Mouse (Mus musculus) forebrain, embryonic 13.5 days (tissue): ENCODE results near the gene Myl3. TPM values are rescaled to one million over a fixed set of nuclear protein-coding genes. Genes with fewer than 3 reads are reported as not detected.

Source experiments
- ATAC-seq: fragments of 200-750 bp; cut with Nextera tagmentation; 2 replicates; pipeline ENCODE4 v1.8.0; 2017
- H3K27ac ChIP-seq: fragments of 300-500 bp; sonication (generic); 2 replicates; pipeline ENCODE4 v1.5.1; 2015; ENCODE audit warnings: inconsistent platforms, mild to moderate bottlenecking, moderate library complexity
- H3K27me3 ChIP-seq: fragments of 300-500 bp; sonication (generic); 2 replicates; pipeline ENCODE4 v1.6.1; 2015; ENCODE audit warnings: mild to moderate bottlenecking, inconsistent platforms
- H3K36me3 ChIP-seq: fragments of 300-500 bp; sonication (generic); 2 replicates; pipeline ENCODE4 v1.6.1; 2015; ENCODE audit warnings: mild to moderate bottlenecking, inconsistent platforms; ENCODE audit not compliant: poor library complexity, severe bottlenecking
- H3K4me1 ChIP-seq: fragments of 300-500 bp; sonication (generic); 2 replicates; pipeline ENCODE4 v1.6.1; 2015; ENCODE audit warnings: inconsistent platforms
- H3K4me2 ChIP-seq: fragments of 300-500 bp; sonication (generic); 2 replicates; pipeline ENCODE4 v1.6.1; 2015; ENCODE audit warnings: inconsistent platforms, mild to moderate bottlenecking, moderate library complexity
- H3K4me3 ChIP-seq: fragments of 300-500 bp; sonication (generic); 2 replicates; pipeline ENCODE4 v1.5.1; 2015; ENCODE audit warnings: mild to moderate bottlenecking, inconsistent platforms
- H3K9ac ChIP-seq: fragments of 300-500 bp; sonication (generic); 2 replicates; pipeline ENCODE4 v1.6.1; 2015; ENCODE audit warnings: mild to moderate bottlenecking, inconsistent platforms
- H3K9me3 ChIP-seq: fragments of 300-500 bp; sonication (generic); replicated peaks from 2 replicates; pipeline ENCODE4 v1.6.1; 2016; ENCODE audit warnings: inconsistent platforms
- WGBS: fragments of 180-500 bp; shearing (Covaris S2); methylation state at CpG from one replicate; pipeline ENCODE4 v1.1.7; 2015; 5-methylcytosine and 5-hydroxymethylcytosine counted together
- polyA plus RNA-seq: library from polyadenylated mRNA; unstranded; fragments of >200 nt; fragmentation: Nextera tagmentation; extraction: Ambion mirVana; gene quantifications from 2 replicates; pipeline ENCODE4 v1.2.1, GENCODE M21; 2015

Gene Myl3
- polyA plus RNA-seq, 1 experiment from 2014 or later = 0.40 TPM

- ATAC-seq = no peak
- WGBS = 78% methylated on average over 10 of the region's 10 CpGs
- no peak overlapping the region for H3K9ac ChIP-seq
- no peak overlapping the region for H3K27ac ChIP-seq
- H3K9me3 ChIP-seq = no peaks in the 10 kb centered on the region
- H3K36me3 ChIP-seq = no peaks in the 10 kb centered on the region
- no peak overlapping the region for H3K4me3 ChIP-seq
- no peak overlapping the region for H3K4me2 ChIP-seq
- peaks cover 1% of the 10 kb centered on the region; the same call in 1 of the 2 replicates for H3K4me1 ChIP-seq
- H3K27me3 ChIP-seq = peaks cover 7% of the 10 kb centered on the region
Measured at GRCm38 (mm10) chr9:110775269-110776022, 33.8 kb downstream of the Myl3 start.

- ATAC-seq = no peak
- Histone ChIP-seq H3K4me1 (peaks cover 8% of the 10 kb centered on the region; the same call in 1 of the 2 replicates), H3K36me3 (no peaks in the 10 kb centered on the region)
Measured at GRCm38 (mm10) chr9:110778100-110778499, 36.4 kb downstream of the Myl3 start.

GRCm38 (mm10) chr9:110778559-110778958, 36.9 kb downstream of the Myl3 start:
- Histone ChIP-seq H3K36me3 (no peaks in the 10 kb centered on the region), H3K4me1 (peaks cover 8% of the 10 kb centered on the region; the same call in 1 of the 2 replicates), H3K4me3 (no peak overlapping the region), H3K27me3 (peaks cover 9% of the 10 kb centered on the region), H3K9ac (no peak overlapping the region), H3K4me2 (no peak overlapping the region), H3K9me3 (no peaks in the 10 kb centered on the region), H3K27ac (no peak overlapping the region)
- ATAC-seq = no peak
- WGBS = 82% methylated on average over 7 of the region's 7 CpGs

More at GRCm38 (mm10) chr9:110778100-110778499, 36.4 kb downstream of the Myl3 start:
- H3K9ac ChIP-seq = no peak overlapping the region
- peaks cover 9% of the 10 kb centered on the region for H3K27me3 ChIP-seq
- no peak overlapping the region for H3K4me3 ChIP-seq
- 85% methylated on average over 1 of the region's 1 CpGs for WGBS
- no peak overlapping the region for H3K4me2 ChIP-seq
- H3K9me3 ChIP-seq = no peaks in the 10 kb centered on the region
- no peak overlapping the region for H3K27ac ChIP-seq

- H3K9ac ChIP-seq = no peak overlapping the region
- 63% methylated on average over 5 of the region's 5 CpGs for WGBS
- no peak overlapping the region for H3K4me2 ChIP-seq
- no peak overlapping the region for H3K4me3 ChIP-seq
- no peak for ATAC-seq
- peaks cover 9% of the 10 kb centered on the region for H3K27me3 ChIP-seq
- H3K4me1 ChIP-seq = peaks cover 8% of the 10 kb centered on the region; the same call in 1 of the 2 replicates
- H3K36me3 ChIP-seq = no peaks in the 10 kb centered on the region
- no peaks in the 10 kb centered on the region for H3K9me3 ChIP-seq
- no peak overlapping the region for H3K27ac ChIP-seq
Measured at GRCm38 (mm10) chr9:110779242-110779913, 37.7 kb downstream of the Myl3 start.

GRCm38 (mm10) chr9:110781256-110781721, 39.6 kb downstream of the Myl3 start:
- no peaks in the 10 kb centered on the region for H3K36me3 ChIP-seq
- peak; percentile 97 for ATAC-seq
- peak overlapping the region; percentile 74 for H3K9ac ChIP-seq
- H3K9me3 ChIP-seq = no peaks in the 10 kb centered on the region
- H3K27me3 ChIP-seq = peaks cover 9% of the 10 kb centered on the region
- H3K4me3 ChIP-seq = peak overlapping the region; percentile 46
- peak overlapping the region; percentile 51; the same call in 1 of the 2 replicates for H3K27ac ChIP-seq
- WGBS = under 1% methylated on average over 43 of the region's 43 CpGs
- H3K4me2 ChIP-seq = peak overlapping the region; percentile 70
- H3K4me1 ChIP-seq = peaks cover 8% of the 10 kb centered on the region; the same call in 1 of the 2 replicates

GRCm38 (mm10) chr9:110781731-110782130, 40.1 kb downstream of the Myl3 start:
- Histone ChIP-seq H3K4me3 (peak overlapping the region; percentile 46), H3K27me3 (peaks cover 9% of the 10 kb centered on the region), H3K9me3 (no peaks in the 10 kb centered on the region), H3K36me3 (no peaks in the 10 kb centered on the region), H3K9ac (peak overlapping the region; percentile 74), H3K4me2 (peak overlapping the region; percentile 70), H3K27ac (peak overlapping the region; percentile 51; the same call in 1 of the 2 replicates), H3K4me1 (peaks cover 8% of the 10 kb centered on the region; the same call in 1 of the 2 replicates)
- peak; percentile 59 for ATAC-seq
- under 1% methylated on average over 23 of the region's 23 CpGs for WGBS

GRCm38 (mm10) chr9:110783611-110784010, 42.0 kb downstream of the Myl3 start:
- Histone ChIP-seq H3K27ac (no peak overlapping the region), H3K36me3 (no peaks in the 10 kb centered on the region), H3K9ac (no peak overlapping the region), H3K27me3 (peaks cover 9% of the 10 kb centered on the region), H3K9me3 (no peaks in the 10 kb centered on the region), H3K4me1 (peaks cover 8% of the 10 kb centered on the region; the same call in 1 of the 2 replicates), H3K4me2 (no peak overlapping the region), H3K4me3 (no peak overlapping the region)
- no peak for ATAC-seq
- 62% methylated on average over 1 of the region's 1 CpGs for WGBS

- Histone ChIP-seq H3K4me1 (no peaks in the 10 kb centered on the region), H3K4me3 (no peak overlapping the region), H3K27ac (no peak overlapping the region), H3K27me3 (no peaks in the 10 kb centered on the region), H3K4me2 (no peak overlapping the region), H3K36me3 (no peaks in the 10 kb centered on the region), H3K9me3 (no peaks in the 10 kb centered on the region), H3K9ac (no peak overlapping the region)
- 91% methylated on average over 3 of the region's 3 CpGs for WGBS
- no peak for ATAC-seq
Measured at GRCm38 (mm10) chr9:110788169-110788568, 46.5 kb downstream of the Myl3 start.

- H3K9ac ChIP-seq = no peak overlapping the region
- H3K9me3 ChIP-seq = no peaks in the 10 kb centered on the region
- H3K27me3 ChIP-seq = no peaks in the 10 kb centered on the region
- WGBS = 77% methylated on average over 4 of the region's 4 CpGs
- no peak overlapping the region for H3K27ac ChIP-seq
- H3K4me2 ChIP-seq = no peak overlapping the region
- H3K36me3 ChIP-seq = no peaks in the 10 kb centered on the region
- no peak for ATAC-seq
- no peaks in the 10 kb centered on the region for H3K4me1 ChIP-seq
- no peak overlapping the region for H3K4me3 ChIP-seq
Measured at GRCm38 (mm10) chr9:110790462-110790861, 48.8 kb downstream of the Myl3 start.

GRCm38 (mm10) chr9:110797013-110797412, 55.4 kb downstream of the Myl3 start:
- Histone ChIP-seq H3K36me3 (no peaks in the 10 kb centered on the region), H3K4me2 (no peak overlapping the region), H3K4me3 (no peak overlapping the region), H3K27me3 (no peaks in the 10 kb centered on the region), H3K4me1 (no peaks in the 10 kb centered on the region), H3K27ac (no peak overlapping the region), H3K9ac (no peak overlapping the region), H3K9me3 (no peaks in the 10 kb centered on the region)
- ATAC-seq = no peak
- 89% methylated on average over 10 of the region's 10 CpGs for WGBS

- no peaks in the 10 kb centered on the region for H3K9me3 ChIP-seq
- H3K4me3 ChIP-seq = no peak within 1 kb of the TSS
- H3K27me3 ChIP-seq = no peaks in the 10 kb centered on the region
- H3K36me3 ChIP-seq = no peaks in the 10 kb centered on the region
- no peak for ATAC-seq
- 91% methylated on average over 14 of the region's 14 CpGs for WGBS
- H3K27ac ChIP-seq = no peak within 1 kb of the TSS
- no peak within 1 kb of the TSS for H3K9ac ChIP-seq
- H3K4me2 ChIP-seq = no peak within 1 kb of the TSS
- no peaks in the 10 kb centered on the region for H3K4me1 ChIP-seq
Measured at GRCm38 (mm10) chr9:110797866-110798265, 56.2 kb downstream of the Myl3 start, which contains the start of gene Prss42. Gene Prss42, plus strand, starts transcription at chr9:110798166.

GRCm38 (mm10) chr9:110800834-110801479, 59.3 kb downstream of the Myl3 start:
- H3K4me3 ChIP-seq = no peak overlapping the region
- no peak overlapping the region for H3K27ac ChIP-seq
- no peaks in the 10 kb centered on the region for H3K4me1 ChIP-seq
- 88% methylated on average over 8 of the region's 8 CpGs for WGBS
- H3K9me3 ChIP-seq = no peaks in the 10 kb centered on the region
- H3K27me3 ChIP-seq = no peaks in the 10 kb centered on the region
- H3K9ac ChIP-seq = no peak overlapping the region
- H3K4me2 ChIP-seq = no peak overlapping the region
- no peak for ATAC-seq
- no peaks in the 10 kb centered on the region for H3K36me3 ChIP-seq
